Mouse (Mus musculus) liver, embryonic 15.5 days (tissue): ENCODE measurements around the gene Igf1r. TPM values are rescaled to one million over a fixed set of nuclear protein-coding genes. Genes with fewer than 3 reads are reported as not detected.
A peak's percentile ranks its signal among the peaks of the same experiment; 100 is the strongest.

Experiments used
- ATAC-seq: fragments of 200-750 bp; cut with Nextera tagmentation; 2 replicates; pipeline ENCODE4 v1.8.0; 2017; ENCODE audit warnings: moderate number of reproducible peaks, mild to moderate bottlenecking, moderate library complexity; ENCODE audit not compliant: insufficient read depth
- H3K27ac ChIP-seq: fragments of 300-500 bp; sonication (generic); replicated peaks from 2 replicates; pipeline ENCODE4 v1.5.1; 2015; ENCODE audit warnings: mild to moderate bottlenecking, inconsistent platforms
- H3K27me3 ChIP-seq: fragments of 300-500 bp; sonication (generic); 2 replicates; pipeline ENCODE4 v1.6.1; 2015; ENCODE audit warnings: mild to moderate bottlenecking, inconsistent platforms
- H3K36me3 ChIP-seq: fragments of 300-500 bp; sonication (generic); replicated peaks from 2 replicates; pipeline ENCODE4 v1.6.1; 2015; ENCODE audit warnings: moderate library complexity, mild to moderate bottlenecking, inconsistent platforms
- H3K4me1 ChIP-seq: fragments of 300-500 bp; sonication (generic); replicated peaks from 2 replicates; pipeline ENCODE4 v1.6.1; 2015; ENCODE audit warnings: inconsistent platforms
- H3K4me2 ChIP-seq: fragments of 300-500 bp; sonication (generic); 2 replicates; pipeline ENCODE4 v1.6.1; 2015; ENCODE audit warnings: moderate library complexity, mild to moderate bottlenecking, inconsistent platforms
- H3K4me3 ChIP-seq: fragments of 300-500 bp; sonication (generic); replicated peaks from 2 replicates; pipeline ENCODE4 v1.5.1; 2015; ENCODE audit warnings: mild to moderate bottlenecking, inconsistent platforms
- H3K9ac ChIP-seq: fragments of 300-500 bp; sonication (generic); 2 replicates; pipeline ENCODE4 v1.6.1; 2015; ENCODE audit warnings: moderate library complexity, mild to moderate bottlenecking, inconsistent platforms
- H3K9me3 ChIP-seq: fragments of 300-500 bp; sonication (generic); replicated peaks from 2 replicates; pipeline ENCODE4 v1.6.1; 2016; ENCODE audit warnings: inconsistent platforms
- WGBS: fragments of 180-500 bp; shearing (Covaris S2); methylation state at CpG from one replicate; pipeline ENCODE4 v1.1.7; 2015; ENCODE audit warnings: mixed read lengths; ENCODE audit not compliant: insufficient replicate concordance; 5-methylcytosine and 5-hydroxymethylcytosine counted together
- polyA plus RNA-seq: library from polyadenylated mRNA; unstranded; fragments of >200 nt; fragmentation: Nextera tagmentation; extraction: Ambion mirVana; gene quantifications from 2 replicates; pipeline ENCODE4 v1.2.1, GENCODE M21; 2015

Gene Igf1r
- polyA plus RNA-seq, 1 experiment from 2014 or later, result 2.6 TPM

- no peaks in the 10 kb centered on the region for H3K36me3 ChIP-seq
- H3K4me3 ChIP-seq, result no peak overlapping the region
- 73% methylated on average over 10 of the region's 10 CpGs for WGBS
- no peaks in the 10 kb centered on the region for H3K9me3 ChIP-seq
- H3K4me2 ChIP-seq, result no peak overlapping the region
- no peak overlapping the region for H3K9ac ChIP-seq
- peaks cover 13% of the 10 kb centered on the region; the same call in 1 of the 2 replicates for H3K27me3 ChIP-seq
- ATAC-seq, result no peak
- H3K4me1 ChIP-seq, result peaks cover 14% of the 10 kb centered on the region
- H3K27ac ChIP-seq, result no peak overlapping the region
These were observed 183.4 kb downstream of the Igf1r start for GRCm38 (mm10) chr7:68136056-68136455.

DNA sequence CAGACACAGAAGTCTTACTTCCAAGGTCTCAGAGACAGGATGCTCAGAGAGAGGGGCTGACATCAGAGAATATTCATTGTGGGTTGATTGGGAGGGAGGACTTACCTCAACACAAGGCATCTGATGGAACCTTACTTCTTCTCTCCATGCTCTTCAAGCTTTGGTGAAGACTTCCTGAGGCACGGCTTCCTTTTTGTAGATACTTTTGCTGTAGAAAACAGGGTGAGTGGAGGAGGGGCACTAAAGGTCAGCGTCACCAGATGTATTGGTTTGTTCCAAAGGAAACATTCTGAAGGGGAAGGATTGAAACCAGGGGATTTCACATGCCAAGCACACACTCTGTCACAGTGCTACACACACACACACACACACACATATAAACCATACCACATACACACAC is 186.8 kb downstream of the Igf1r start:
- Histone ChIP-seq H3K9me3 (no peaks in the 10 kb centered on the region), H3K27me3 (peaks cover 10% of the 10 kb centered on the region; the same call in 1 of the 2 replicates), H3K4me3 (no peak overlapping the region), H3K4me2 (no peak overlapping the region), H3K27ac (no peak overlapping the region), H3K9ac (no peak overlapping the region), H3K4me1 (peaks cover 6% of the 10 kb centered on the region; the same call in 1 of the 2 replicates), H3K36me3 (no peaks in the 10 kb centered on the region)
- no peak for ATAC-seq
- WGBS, result 20% methylated on average over 2 of the region's 2 CpGs

GRCm38 (mm10) chr7:68140041-68140807 is 187.6 kb downstream of the Igf1r start:
- no peak for ATAC-seq
- Histone ChIP-seq H3K4me3 (no peak overlapping the region), H3K9me3 (no peaks in the 10 kb centered on the region), H3K27ac (no peak overlapping the region), H3K36me3 (no peaks in the 10 kb centered on the region), H3K27me3 (peaks cover 4% of the 10 kb centered on the region; the same call in 1 of the 2 replicates), H3K4me2 (no peak overlapping the region), H3K4me1 (peaks cover 9% of the 10 kb centered on the region; the same call in 1 of the 2 replicates), H3K9ac (no peak overlapping the region)
- 60% methylated on average over 11 of the region's 11 CpGs for WGBS

GRCm38 (mm10) chr7:68144266-68144665 is 191.6 kb downstream of the Igf1r start:
- Histone ChIP-seq H3K9ac (no peak overlapping the region), H3K9me3 (no peaks in the 10 kb centered on the region), H3K4me2 (no peak overlapping the region), H3K27me3 (no peaks in the 10 kb centered on the region), H3K36me3 (no peaks in the 10 kb centered on the region), H3K4me3 (no peak overlapping the region), H3K27ac (no peak overlapping the region), H3K4me1 (peaks cover 13% of the 10 kb centered on the region; the same call in 1 of the 2 replicates)
- 64% methylated on average over 6 of the region's 6 CpGs for WGBS
- no peak for ATAC-seq

DNA sequence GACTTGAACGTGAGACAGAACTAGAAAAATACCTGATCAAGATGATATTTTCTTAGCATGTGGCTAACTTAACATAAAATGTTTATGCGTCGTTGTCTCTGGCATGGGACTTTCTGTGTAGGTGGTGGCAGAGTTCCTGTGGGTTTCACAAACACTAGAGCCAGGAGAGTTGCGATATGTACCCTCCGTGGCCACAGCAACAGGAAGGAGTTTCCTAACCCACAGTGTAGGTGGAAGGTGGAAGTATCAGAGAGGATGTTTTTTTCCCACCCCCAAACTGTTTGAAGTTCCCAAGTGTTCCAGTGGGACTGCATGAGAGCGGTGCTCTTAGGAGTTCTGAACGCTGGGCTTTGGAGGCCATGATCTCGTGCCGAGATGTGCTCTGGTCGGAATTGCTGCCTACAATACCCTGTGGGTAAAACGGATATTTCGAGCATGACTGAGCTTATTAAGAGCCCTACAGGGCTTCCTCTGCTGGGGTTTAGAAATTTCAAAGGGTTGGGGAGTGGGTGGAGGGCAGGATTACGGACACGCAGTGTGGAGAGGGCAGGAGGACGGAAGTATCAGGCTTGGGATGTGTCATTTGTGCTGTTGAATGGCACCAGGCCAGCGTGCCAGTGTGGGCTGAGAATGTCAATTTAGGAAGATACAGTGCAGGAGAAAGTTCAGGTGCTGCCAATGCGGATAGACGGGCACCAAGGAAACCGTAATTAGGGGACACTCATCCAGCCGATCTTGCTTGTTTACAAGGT is 195.8 kb downstream of the Igf1r start:
- 63% methylated on average over 20 of the region's 20 CpGs for WGBS
- Histone ChIP-seq H3K4me3 (0 out of 2 replicates have a peak overlapping the region, but pooled peaks have one; percentile 6), H3K27me3 (no peaks in the 10 kb centered on the region), H3K27ac (peak overlapping the region; percentile 45; the same call in 1 of the 2 replicates), H3K4me2 (peak overlapping the region; percentile 3; the same call in 1 of the 2 replicates), H3K36me3 (no peaks in the 10 kb centered on the region), H3K4me1 (peaks cover 10% of the 10 kb centered on the region; the same call in 1 of the 2 replicates), H3K9me3 (no peaks in the 10 kb centered on the region), H3K9ac (no peak overlapping the region)
- peak; percentile 28; the same call in 1 of the 2 replicates for ATAC-seq

DNA sequence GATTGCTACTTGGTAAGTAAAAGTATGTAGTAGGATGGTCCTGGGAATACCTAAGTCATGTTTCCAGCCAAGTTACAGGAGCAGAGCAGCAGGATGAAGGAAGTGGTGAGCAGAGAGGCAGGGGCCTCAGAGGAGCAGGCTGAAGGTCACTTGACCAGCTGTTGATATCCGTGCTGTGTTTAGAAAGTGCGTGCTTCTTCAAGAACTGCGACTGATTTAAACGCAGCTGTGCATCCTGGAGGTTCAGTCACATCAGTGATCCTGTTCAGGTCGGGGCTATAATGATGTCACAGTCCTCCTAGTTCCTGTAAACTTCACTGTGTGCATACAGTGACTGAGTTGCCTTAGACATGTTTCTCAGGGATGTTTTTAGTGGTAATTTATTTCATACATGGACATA is 199.3 kb downstream of the Igf1r start:
- H3K9ac ChIP-seq, result no peak overlapping the region
- no peaks in the 10 kb centered on the region for H3K27me3 ChIP-seq
- H3K27ac ChIP-seq, result no peak overlapping the region
- H3K4me2 ChIP-seq, result no peak overlapping the region
- H3K9me3 ChIP-seq, result no peaks in the 10 kb centered on the region
- no peak overlapping the region for H3K4me3 ChIP-seq
- peaks cover 16% of the 10 kb centered on the region for H3K4me1 ChIP-seq
- 27% methylated on average over 5 of the region's 5 CpGs for WGBS
- no peak for ATAC-seq
- H3K36me3 ChIP-seq, result no peaks in the 10 kb centered on the region

DNA sequence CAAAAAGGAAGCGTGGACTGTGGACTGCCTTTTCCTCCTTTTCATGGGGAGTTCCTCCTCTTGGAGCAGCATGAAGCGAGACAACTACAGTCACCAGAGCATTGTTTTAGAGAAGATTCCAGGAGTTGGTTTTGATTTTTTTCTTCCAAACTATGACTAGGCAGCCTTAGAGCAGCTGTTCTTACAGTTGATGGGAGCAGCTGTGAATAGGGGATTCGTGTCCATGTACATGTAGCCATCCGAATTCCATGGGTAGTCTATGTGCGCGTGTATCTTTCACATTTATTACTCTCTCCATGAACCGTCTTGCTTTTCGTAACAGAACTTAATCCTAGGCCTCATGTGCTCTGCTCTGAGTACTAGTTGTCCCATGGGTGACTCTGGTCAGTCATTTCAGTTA is 199.8 kb downstream of the Igf1r start:
- Histone ChIP-seq H3K9ac (no peak overlapping the region), H3K27me3 (no peaks in the 10 kb centered on the region), H3K9me3 (no peaks in the 10 kb centered on the region), H3K27ac (no peak overlapping the region), H3K4me2 (no peak overlapping the region), H3K4me1 (peaks cover 16% of the 10 kb centered on the region), H3K36me3 (no peaks in the 10 kb centered on the region), H3K4me3 (no peak overlapping the region)
- no peak for ATAC-seq
- 76% methylated on average over 8 of the region's 8 CpGs for WGBS

GRCm38 (mm10) chr7:68153269-68153668 is 200.6 kb downstream of the Igf1r start:
- no peak overlapping the region for H3K4me3 ChIP-seq
- H3K36me3 ChIP-seq, result no peaks in the 10 kb centered on the region
- no peaks in the 10 kb centered on the region for H3K27me3 ChIP-seq
- peaks cover 13% of the 10 kb centered on the region for H3K4me1 ChIP-seq
- H3K9me3 ChIP-seq, result no peaks in the 10 kb centered on the region
- no peak overlapping the region for H3K9ac ChIP-seq
- 80% methylated on average over 8 of the region's 8 CpGs for WGBS
- ATAC-seq, result no peak
- no peak overlapping the region for H3K4me2 ChIP-seq
- no peak overlapping the region for H3K27ac ChIP-seq

- no peak for ATAC-seq
- Histone ChIP-seq H3K4me3 (no peak overlapping the region), H3K9ac (no peak overlapping the region), H3K9me3 (no peaks in the 10 kb centered on the region), H3K4me2 (no peak overlapping the region), H3K4me1 (peaks cover 13% of the 10 kb centered on the region), H3K27me3 (no peaks in the 10 kb centered on the region), H3K27ac (peak overlapping the region; percentile 14; the same call in 1 of the 2 replicates), H3K36me3 (no peaks in the 10 kb centered on the region)
- 26% methylated on average over 7 of the region's 7 CpGs for WGBS
These were observed 202.0 kb downstream of the Igf1r start for GRCm38 (mm10) chr7:68154588-68154987.

GRCm38 (mm10) chr7:68160094-68160791 is 207.6 kb downstream of the Igf1r start:
- Histone ChIP-seq H3K27ac (no peak overlapping the region), H3K9ac (no peak overlapping the region), H3K9me3 (no peaks in the 10 kb centered on the region), H3K4me3 (no peak overlapping the region), H3K4me1 (peaks cover 23% of the 10 kb centered on the region), H3K4me2 (no peak overlapping the region), H3K27me3 (no peaks in the 10 kb centered on the region), H3K36me3 (0 out of 2 replicates have a peak, but pooled peaks cover 5% of the 10 kb centered on the region)
- WGBS, result 52% methylated on average over 13 of the region's 13 CpGs
- ATAC-seq, result no peak
